Mouse (Mus musculus) E14TG2a.4 (cell line): ENCODE measurements around the gene Spns2.

Source experiments
- CTCF ChIP-seq: conservative IDR thresholded peaks from 2 replicates; pipeline ENCODE4 v1.5.1; 2014; ENCODE audit warnings: low read length
- NANOG ChIP-seq: IDR thresholded peaks from 2 replicates; pipeline ENCODE4 v1.6.1; 2014; ENCODE audit warnings: borderline replicate concordance, low read length, mixed read lengths

- TF ChIP-seq CTCF = no peak
- TF ChIP-seq NANOG = no peak
These were observed 79.9 kb downstream of the Spns2 start for GRCm38 (mm10) chr11:72409649-72410385.
